Mouse (Mus musculus) heart, embryonic 15.5 days (tissue): ENCODE measurements around the gene Rnf151. TPM values are rescaled to one million over a fixed set of nuclear protein-coding genes. Genes with fewer than 3 reads are reported as not detected.
"Not testable (repeated sequence)": the region's sequence is repeated elsewhere in the genome, so short reads cannot be mapped to it uniquely, and the experiment has no call there.

ENCODE experiments used
- ATAC-seq: fragments of 200-750 bp; cut with Nextera tagmentation; replicated peaks from 2 replicates; pipeline ENCODE4 v1.8.0; 2017; ENCODE audit warnings: low read depth, moderate TSS enrichment; ENCODE audit not compliant: insufficient number of reproducible peaks, insufficient read depth, low FRiP score
- H3K27ac ChIP-seq: fragments of 300-500 bp; sonication (generic); 2 replicates; pipeline ENCODE4 v1.5.1; 2015; ENCODE audit warnings: mild to moderate bottlenecking, inconsistent platforms
- H3K27me3 ChIP-seq: fragments of 300-500 bp; sonication (generic); 2 replicates; pipeline ENCODE4 v1.6.1; 2015; ENCODE audit warnings: inconsistent platforms
- H3K36me3 ChIP-seq: fragments of 300-500 bp; sonication (generic); 2 replicates; pipeline ENCODE4 v1.6.1; 2015; ENCODE audit warnings: mild to moderate bottlenecking, inconsistent platforms
- H3K4me1 ChIP-seq: fragments of 300-500 bp; sonication (generic); replicated peaks from 2 replicates; pipeline ENCODE4 v1.6.1; 2015; ENCODE audit warnings: inconsistent platforms
- H3K4me2 ChIP-seq: fragments of 300-500 bp; sonication (generic); 2 replicates; pipeline ENCODE4 v1.6.1; 2015; ENCODE audit warnings: inconsistent platforms, mild to moderate bottlenecking, moderate library complexity
- H3K4me3 ChIP-seq: fragments of 300-500 bp; sonication (generic); 2 replicates; pipeline ENCODE4 v1.5.1; 2015; ENCODE audit warnings: mild to moderate bottlenecking, inconsistent platforms
- H3K9ac ChIP-seq: fragments of 300-500 bp; sonication (generic); 2 replicates; pipeline ENCODE4 v1.6.1; 2015; ENCODE audit warnings: mild to moderate bottlenecking, inconsistent platforms
- H3K9me3 ChIP-seq: fragments of 300-500 bp; sonication (generic); replicated peaks from 2 replicates; pipeline ENCODE4 v1.6.1; 2016; ENCODE audit warnings: inconsistent platforms
- WGBS: fragments of 180-500 bp; shearing (Covaris S2); methylation state at CpG from one replicate; pipeline ENCODE4 v1.1.7; 2015; ENCODE audit warnings: mixed read lengths; 5-methylcytosine and 5-hydroxymethylcytosine counted together
- polyA plus RNA-seq: library from polyadenylated mRNA; unstranded; fragments of >200 nt; fragmentation: Nextera tagmentation; extraction: Ambion mirVana; gene quantifications from 2 replicates; pipeline ENCODE4 v1.2.1, GENCODE M21; 2015

The Rnf151 gene
- polyA plus RNA-seq, 1 experiment from 2014 or later: not detected

DNA sequence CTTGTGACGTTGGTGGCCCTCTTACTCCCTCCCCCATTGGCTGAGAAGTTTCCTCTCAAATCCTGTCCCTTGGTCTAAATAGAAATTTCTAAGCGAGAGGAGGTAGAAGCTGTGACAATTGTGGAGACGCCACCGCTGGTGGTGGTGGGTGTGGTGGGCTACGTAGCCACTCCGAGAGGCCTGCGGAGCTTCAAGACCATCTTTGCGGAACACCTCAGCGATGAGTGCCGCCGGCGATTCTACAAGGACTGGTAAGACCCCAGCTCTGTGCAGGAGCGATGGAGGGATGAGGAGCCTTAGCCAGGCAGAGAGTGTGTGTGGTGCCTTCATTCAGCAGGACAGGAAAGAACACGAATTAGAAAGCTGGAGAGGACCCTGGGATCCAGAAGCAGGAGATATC is 12.9 kb upstream of the Rnf151 start:
- Histone ChIP-seq H3K4me3 (no peak overlapping the region), H3K4me1 (peaks cover 16% of the 10 kb centered on the region), H3K27ac (no peak overlapping the region), H3K9me3 (no peaks in the 10 kb centered on the region), H3K9ac (no peak overlapping the region), H3K27me3 (no peaks in the 10 kb centered on the region; the same call in 1 of the 2 replicates), H3K36me3 (no peaks in the 10 kb centered on the region), H3K4me2 (no peak overlapping the region)
- 82% methylated on average over 14 of the region's 14 CpGs for WGBS
- ATAC-seq: no peak

DNA sequence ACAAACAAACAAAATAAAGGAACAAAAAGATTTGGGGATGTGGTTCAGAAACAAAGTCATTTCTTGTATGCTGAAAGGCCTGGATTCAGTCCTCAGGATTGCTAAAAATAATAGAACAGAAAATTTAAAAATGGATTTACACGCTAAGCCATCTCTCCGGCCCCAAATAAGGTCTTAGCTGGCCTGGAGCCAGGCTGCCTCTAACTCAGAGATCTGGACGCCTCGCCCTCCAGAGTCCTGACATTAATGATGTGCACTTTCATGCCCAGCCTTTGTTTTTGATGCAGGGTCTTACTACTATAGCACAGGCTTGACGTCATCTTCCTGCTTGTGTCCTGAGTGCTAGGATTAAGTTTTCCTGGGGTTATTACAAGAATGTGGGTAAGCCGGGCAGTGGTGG is 11.2 kb upstream of the Rnf151 start:
- no peak overlapping the region for H3K27ac ChIP-seq
- no peak for ATAC-seq
- 54% methylated on average over 6 of the region's 6 CpGs for WGBS
- H3K9me3 ChIP-seq: no peaks in the 10 kb centered on the region
- H3K27me3 ChIP-seq: no peaks in the 10 kb centered on the region; the same call in 1 of the 2 replicates
- H3K4me1 ChIP-seq: peaks cover 19% of the 10 kb centered on the region
- H3K4me2 ChIP-seq: no peak overlapping the region
- H3K4me3 ChIP-seq: no peak overlapping the region
- no peak overlapping the region for H3K9ac ChIP-seq
- H3K36me3 ChIP-seq: no peaks in the 10 kb centered on the region

- H3K4me1 ChIP-seq: peaks cover 21% of the 10 kb centered on the region
- H3K36me3 ChIP-seq: no peaks in the 10 kb centered on the region
- H3K9me3 ChIP-seq: no peaks in the 10 kb centered on the region
- H3K27ac ChIP-seq: no peak overlapping the region
- H3K9ac ChIP-seq: no peak overlapping the region
- no peak overlapping the region for H3K4me2 ChIP-seq
- H3K4me3 ChIP-seq: no peak overlapping the region
- ATAC-seq: no peak
- 67% methylated on average over 17 of the region's 17 CpGs for WGBS
- no peaks in the 10 kb centered on the region; the same call in 1 of the 2 replicates for H3K27me3 ChIP-seq
These were observed 10.3 kb upstream of the Rnf151 start for GRCm38 (mm10) chr17:24728184-24728583.

- no peak for ATAC-seq
- WGBS: 50% methylated on average over 2 of the region's 2 CpGs
These were observed 9.8 kb upstream of the Rnf151 start, which contains the start of gene Rpl3l for GRCm38 (mm10) chr17:24727618-24728017. TSS of gene Rpl3l (plus strand) at chr17:24727820.

GRCm38 (mm10) chr17:24725637-24726390 is 8.0 kb upstream of the Rnf151 start:
- no peak for ATAC-seq
- Histone ChIP-seq H3K9ac (no peak overlapping the region), H3K4me2 (no peak overlapping the region), H3K27ac (no peak overlapping the region), H3K27me3 (no peaks in the 10 kb centered on the region; the same call in 1 of the 2 replicates), H3K4me3 (no peak overlapping the region), H3K9me3 (no peaks in the 10 kb centered on the region), H3K4me1 (peaks cover 27% of the 10 kb centered on the region), H3K36me3 (peaks cover 16% of the 10 kb centered on the region)
- WGBS: 73% methylated on average over 3 of the region's 3 CpGs

More at GRCm38 (mm10) chr17:24727618-24728017, 9.8 kb upstream of the Rnf151 start, which contains the start of gene Rpl3l:
- H3K36me3 ChIP-seq: peaks cover under 1% of the 10 kb centered on the region; the same call in 1 of the 2 replicates
- H3K4me1 ChIP-seq: peaks cover 24% of the 10 kb centered on the region
- H3K27ac ChIP-seq: no peak within 1 kb of the TSS
- H3K9me3 ChIP-seq: no peaks in the 10 kb centered on the region
- H3K27me3 ChIP-seq: no peaks in the 10 kb centered on the region; the same call in 1 of the 2 replicates
- no peak within 1 kb of the TSS for H3K4me3 ChIP-seq
- H3K4me2 ChIP-seq: no peak within 1 kb of the TSS
- no peak within 1 kb of the TSS for H3K9ac ChIP-seq

DNA sequence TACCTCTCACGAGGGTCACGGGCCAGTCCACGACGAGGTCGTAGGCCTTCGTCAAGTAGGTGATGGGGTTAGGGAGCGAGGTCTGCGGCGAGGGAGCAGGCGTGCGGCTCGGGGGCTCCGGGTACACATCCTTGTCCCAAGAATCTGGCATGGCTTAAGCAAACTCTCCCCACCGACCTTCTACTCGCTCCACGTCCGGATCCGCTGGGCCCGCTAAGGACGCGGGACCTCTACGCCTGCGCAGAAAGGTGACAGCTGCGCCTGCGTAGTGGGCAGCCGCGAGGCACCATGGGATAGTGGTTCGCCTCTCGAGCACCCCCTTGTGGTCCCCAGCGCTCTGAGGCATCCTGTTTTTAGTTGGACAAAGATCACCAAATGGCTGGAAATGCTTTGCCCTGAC is 6.3 kb upstream of the Rnf151 start, which contains the start of gene Ndufb10:
TSS of gene Ndufb10 (minus strand) at position 295 of the 400 bp plus-strand sequence.
- no peaks in the 10 kb centered on the region for H3K9me3 ChIP-seq
- peak within 1 kb of the TSS; percentile 70 for H3K4me2 ChIP-seq
- H3K27ac ChIP-seq: peak within 1 kb of the TSS; percentile 96
- H3K9ac ChIP-seq: peak within 1 kb of the TSS; percentile 95
- peak within 1 kb of the TSS; percentile 89 for H3K4me3 ChIP-seq
- no peaks in the 10 kb centered on the region; the same call in 1 of the 2 replicates for H3K27me3 ChIP-seq
- H3K4me1 ChIP-seq: peaks cover 27% of the 10 kb centered on the region
- H3K36me3 ChIP-seq: peaks cover 16% of the 10 kb centered on the region
- WGBS: 1% methylated on average over 30 of the region's 30 CpGs
- ATAC-seq: peak; percentile 72

DNA sequence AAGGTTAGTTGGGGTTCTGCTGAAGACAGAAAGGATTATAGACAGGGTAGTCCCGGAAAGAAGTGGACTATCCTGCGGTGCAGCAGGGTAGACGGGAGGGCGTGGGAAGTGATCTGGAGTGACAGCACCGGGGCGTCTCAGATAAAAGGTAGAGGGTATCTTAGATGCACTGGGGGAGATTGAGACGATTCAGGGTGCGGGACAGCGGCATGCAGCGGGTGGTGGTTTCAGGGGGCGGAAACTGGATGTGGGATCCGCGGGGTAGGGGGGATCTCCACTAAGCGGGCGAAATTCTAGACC is 6.0 kb upstream of the Rnf151 start:
- H3K36me3 ChIP-seq: peaks cover 16% of the 10 kb centered on the region
- no peaks in the 10 kb centered on the region; the same call in 1 of the 2 replicates for H3K27me3 ChIP-seq
- H3K4me1 ChIP-seq: peaks cover 31% of the 10 kb centered on the region
- H3K9me3 ChIP-seq: no peaks in the 10 kb centered on the region
- WGBS: 0% methylated on average over 15 of the region's 15 CpGs
- H3K27ac ChIP-seq: peak overlapping the region; percentile 96
- H3K4me2 ChIP-seq: peak overlapping the region; percentile 70
- H3K4me3 ChIP-seq: peak overlapping the region; percentile 89
- peak overlapping the region; percentile 95 for H3K9ac ChIP-seq
- 0 out of 2 replicates have a peak, but pooled peaks have one; percentile 4 for ATAC-seq

GRCm38 (mm10) chr17:24723122-24723880 is 5.4 kb upstream of the Rnf151 start:
- H3K36me3 ChIP-seq: peaks cover 16% of the 10 kb centered on the region
- H3K27me3 ChIP-seq: no peaks in the 10 kb centered on the region; the same call in 1 of the 2 replicates
- H3K4me2 ChIP-seq: peak overlapping the region; percentile 70
- peaks cover 34% of the 10 kb centered on the region for H3K4me1 ChIP-seq
- H3K27ac ChIP-seq: peak overlapping the region; percentile 96
- 4% methylated on average over 12 of the region's 12 CpGs for WGBS
- peak overlapping the region; percentile 89 for H3K4me3 ChIP-seq
- no peak for ATAC-seq
- H3K9ac ChIP-seq: peak overlapping the region; percentile 95
- no peaks in the 10 kb centered on the region for H3K9me3 ChIP-seq

GRCm38 (mm10) chr17:24722220-24722924 is 4.5 kb upstream of the Rnf151 start:
- peak overlapping the region; percentile 56; the same call in 1 of the 2 replicates for H3K9ac ChIP-seq
- H3K9me3 ChIP-seq: no peaks in the 10 kb centered on the region
- H3K27me3 ChIP-seq: no peaks in the 10 kb centered on the region
- peak overlapping the region; percentile 70 for H3K4me2 ChIP-seq
- WGBS: 33% methylated on average over 13 of the region's 13 CpGs
- ATAC-seq: no peak
- peaks cover 19% of the 10 kb centered on the region for H3K36me3 ChIP-seq
- peaks cover 34% of the 10 kb centered on the region for H3K4me1 ChIP-seq
- no peak overlapping the region for H3K27ac ChIP-seq
- peak overlapping the region; percentile 89 for H3K4me3 ChIP-seq

- not testable (repeated sequence) for H3K27me3 ChIP-seq, ATAC-seq, H3K27ac ChIP-seq, H3K9me3 ChIP-seq
- Histone ChIP-seq H3K4me1 (peaks cover 34% of the 10 kb centered on the region), H3K9ac (peak overlapping the region; percentile 56), H3K36me3 (peaks cover 19% of the 10 kb centered on the region), H3K4me2 (peak overlapping the region; percentile 70), H3K4me3 (peak overlapping the region; percentile 89)
- 28% methylated on average over 7 of the region's 7 CpGs for WGBS
These were observed 3.6 kb upstream of the Rnf151 start for GRCm38 (mm10) chr17:24721383-24721955.
